Mouse (Mus musculus): ENCODE measurements around the gene Xpr1.

Xpr1 gene

DNA sequence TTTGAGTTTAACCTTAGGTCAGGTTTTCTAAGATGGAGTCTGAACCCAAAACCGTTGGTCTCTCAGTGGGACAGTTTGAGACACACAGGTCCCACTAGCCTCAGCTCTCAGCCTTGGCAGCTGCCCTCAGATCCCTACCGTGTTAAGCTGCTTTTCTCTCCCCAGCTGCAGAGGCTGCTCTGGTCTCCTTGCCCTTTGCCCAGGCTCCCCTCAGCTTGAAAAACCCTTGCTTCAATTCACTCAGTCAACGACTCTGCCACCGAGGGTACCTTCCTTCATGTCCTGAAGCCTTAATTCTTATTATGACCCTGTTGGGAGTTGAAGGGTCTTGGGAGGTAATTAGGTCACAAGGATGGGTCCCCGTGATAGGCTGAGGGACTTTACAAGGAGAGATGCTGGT is 167.3 kb downstream of the Xpr1 start:
- DNase-seq: no peak

DNA sequence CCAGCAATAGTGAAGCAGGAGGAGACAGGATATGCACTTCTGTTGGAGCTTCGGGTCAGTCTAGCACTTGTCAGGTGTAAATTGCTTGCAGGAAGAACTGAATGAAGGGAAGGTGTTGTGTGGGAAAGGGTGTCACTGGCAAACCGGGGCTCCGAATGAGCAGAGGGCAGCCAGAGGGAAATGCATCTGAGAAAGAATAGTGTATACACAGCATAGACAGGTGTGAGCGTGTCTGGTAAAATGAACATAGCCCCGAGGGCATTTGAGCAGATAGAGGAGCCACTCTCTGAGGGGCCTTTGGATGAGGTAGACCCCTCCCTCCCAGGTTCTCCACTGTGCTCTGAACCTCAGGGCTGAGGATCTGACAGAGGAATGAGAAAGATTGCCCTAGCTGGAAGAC is 169.2 kb downstream of the Xpr1 start:
- no peak for DNase-seq

DNA sequence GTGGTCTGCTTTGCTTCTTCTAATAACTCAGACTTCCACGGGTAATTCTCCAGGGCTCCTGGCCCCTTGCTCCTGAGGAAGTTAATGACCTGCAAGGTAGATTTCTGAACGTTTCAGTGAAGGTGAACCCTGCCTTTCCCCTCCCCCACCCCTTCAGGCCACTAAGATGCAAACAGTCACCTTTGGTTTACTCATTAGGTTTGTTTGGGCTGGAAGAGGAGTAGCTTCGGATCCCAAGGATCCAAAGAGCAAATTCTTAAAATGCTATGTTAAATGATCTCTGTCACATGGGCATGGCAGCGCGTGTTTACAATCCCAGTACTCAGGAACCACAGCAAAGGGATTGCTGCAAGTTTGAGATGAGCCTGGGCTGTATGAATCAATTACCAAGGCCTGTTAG is 169.8 kb downstream of the Xpr1 start:
- DNase-seq: no peak

DNA sequence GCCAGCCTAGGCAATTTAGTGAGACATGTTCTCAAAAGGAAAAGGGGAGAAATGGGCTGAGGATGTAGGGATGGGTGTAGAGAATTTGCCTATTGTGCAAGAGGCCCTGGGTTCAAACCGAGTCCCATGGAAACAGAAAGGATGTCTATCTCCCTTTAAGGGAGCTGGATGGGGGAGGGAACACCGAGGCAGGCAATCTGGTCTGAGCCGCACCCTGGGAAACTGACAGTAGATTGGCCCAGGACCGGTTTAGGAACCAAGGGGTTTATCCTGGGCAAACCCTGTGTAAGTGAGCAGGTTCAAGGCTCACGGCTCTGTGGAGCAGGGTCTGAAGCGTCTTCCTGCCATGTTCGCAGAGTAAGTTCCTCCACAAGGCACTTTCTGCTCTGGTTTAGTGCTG is 171.7 kb downstream of the Xpr1 start:
- DNase-seq: peak in 1 of 2 experiments; percentile 13

DNA sequence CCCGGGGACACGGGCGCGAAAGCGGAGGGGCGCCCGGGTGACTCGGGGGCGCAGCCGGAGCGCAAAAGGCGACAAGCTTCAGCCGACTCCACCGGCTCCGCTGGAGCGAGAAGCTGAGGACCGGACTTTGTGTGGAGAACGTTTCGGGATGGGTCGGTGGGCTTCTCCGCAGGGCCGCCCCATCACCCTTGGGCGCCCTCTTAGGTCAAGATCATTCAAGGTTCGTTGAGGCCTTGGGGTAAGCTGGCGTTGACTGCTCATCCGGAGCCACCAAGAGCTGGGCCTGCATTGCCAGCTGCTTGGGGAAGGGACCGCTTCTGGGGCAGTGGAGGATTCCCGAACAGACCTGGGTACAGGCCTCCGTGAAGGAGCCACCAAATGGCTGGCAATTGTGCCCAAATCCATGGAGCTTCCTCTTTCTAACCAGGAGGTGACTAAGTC is 172.4 kb downstream of the Xpr1 start:
- peak in 1 of 2 experiments; percentile 47 for DNase-seq

DNA sequence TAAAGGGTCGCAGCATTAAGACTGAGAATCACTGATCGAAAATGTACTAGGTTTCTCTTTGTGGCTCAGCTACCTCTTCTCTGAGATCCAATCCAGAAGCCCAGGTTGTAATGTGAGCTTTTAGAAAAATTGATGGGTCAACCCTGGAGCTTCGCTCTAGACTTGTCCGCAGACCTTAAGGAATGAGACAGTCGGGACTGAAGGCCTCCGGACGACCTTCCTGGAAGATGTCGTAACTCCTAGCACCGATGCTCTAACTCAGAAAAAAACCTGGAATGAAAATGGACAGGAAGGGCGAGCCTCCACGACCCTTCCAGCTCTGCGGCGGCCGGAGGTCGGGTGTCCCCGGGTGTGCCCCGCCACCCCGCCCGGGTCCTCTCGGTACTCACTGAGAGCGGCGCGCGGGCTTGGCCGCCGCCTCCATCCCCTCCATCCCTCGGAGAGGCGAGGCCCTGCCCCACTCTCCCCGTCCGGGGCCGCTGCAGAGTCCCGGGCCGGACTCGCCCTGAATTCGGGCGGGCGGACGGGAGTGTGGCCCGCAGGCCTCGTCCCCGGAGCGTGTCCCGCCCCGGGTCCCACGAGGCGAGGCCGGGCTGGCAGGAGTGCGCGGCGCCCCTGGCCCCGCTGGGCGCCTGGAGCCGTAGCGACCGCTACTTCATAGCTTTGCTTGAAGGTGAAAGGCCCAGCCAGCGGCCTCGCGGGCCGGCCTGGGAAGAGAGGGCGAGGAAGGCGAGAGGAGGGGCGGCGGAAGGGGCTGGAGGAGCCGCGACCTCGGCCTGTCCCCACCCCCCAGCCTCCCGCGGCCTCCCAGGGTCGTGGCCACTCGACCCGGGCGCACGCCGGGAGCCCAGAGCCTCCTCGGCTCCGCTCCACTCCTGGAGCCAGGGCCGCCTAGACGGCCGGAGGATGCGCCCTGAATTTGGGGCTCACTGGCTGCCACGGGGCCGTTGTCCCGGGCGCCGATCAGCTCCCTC is 173.1 kb downstream of the Xpr1 start, which contains the start of gene BC034090:
BC034090 (minus strand) TSS at position 648 of the 974 bp plus-strand sequence.
- peak; percentile 72 to 81 for DNase-seq

DNA sequence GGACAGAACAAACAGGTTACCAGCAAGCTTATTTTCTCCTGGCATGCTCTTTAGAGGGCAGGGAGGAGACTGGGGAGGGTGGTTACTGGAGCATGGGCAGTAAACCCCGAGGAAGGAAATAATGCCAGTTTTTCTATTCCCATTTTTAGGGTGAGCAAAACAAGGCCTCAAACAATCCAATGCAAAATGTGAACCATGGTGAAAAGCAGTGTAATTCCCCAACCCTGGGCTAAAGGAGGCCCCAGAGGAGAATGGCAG is 174.8 kb downstream of the Xpr1 start:
- peak in 1 of 2 experiments; percentile 3 for DNase-seq

DNA sequence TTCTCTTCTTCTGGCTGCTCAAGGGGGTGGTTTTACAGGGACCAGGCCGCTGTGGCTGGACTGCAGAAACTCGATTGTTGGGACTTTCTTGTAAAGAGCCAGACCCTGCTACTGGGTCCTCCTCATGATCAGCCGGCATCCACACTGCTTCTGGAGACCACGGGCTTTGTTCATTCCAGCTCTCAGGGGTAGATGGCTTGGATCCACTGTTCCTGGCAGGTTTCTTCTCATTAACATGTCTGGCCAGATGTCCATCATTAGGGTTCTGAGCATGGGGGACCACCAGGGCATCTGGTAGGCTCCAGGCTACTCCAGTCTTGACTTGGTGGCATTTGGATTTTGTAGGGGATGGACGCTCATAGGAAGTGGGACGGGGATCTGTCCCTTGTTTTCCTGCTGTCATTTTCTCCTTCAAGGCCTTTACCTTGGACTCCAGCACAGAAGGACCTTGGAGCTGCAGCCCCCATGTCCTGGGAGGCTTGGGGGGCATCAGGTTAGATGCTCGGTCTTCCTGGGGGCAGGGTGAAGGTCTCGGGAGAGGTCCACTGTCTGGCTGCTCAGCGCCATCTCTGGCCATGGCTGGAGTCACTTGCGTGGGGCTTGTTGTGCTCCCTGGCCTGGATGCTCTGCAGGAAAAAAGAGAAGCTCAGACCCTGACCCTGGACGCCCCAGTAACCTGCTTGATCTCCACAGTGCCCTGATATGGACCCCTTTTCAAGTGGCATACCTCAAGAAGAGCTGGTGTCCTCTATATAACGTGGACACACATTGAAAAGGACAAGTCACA is 175.3 kb downstream of the Xpr1 start:
- DNase-seq: no peak

DNA sequence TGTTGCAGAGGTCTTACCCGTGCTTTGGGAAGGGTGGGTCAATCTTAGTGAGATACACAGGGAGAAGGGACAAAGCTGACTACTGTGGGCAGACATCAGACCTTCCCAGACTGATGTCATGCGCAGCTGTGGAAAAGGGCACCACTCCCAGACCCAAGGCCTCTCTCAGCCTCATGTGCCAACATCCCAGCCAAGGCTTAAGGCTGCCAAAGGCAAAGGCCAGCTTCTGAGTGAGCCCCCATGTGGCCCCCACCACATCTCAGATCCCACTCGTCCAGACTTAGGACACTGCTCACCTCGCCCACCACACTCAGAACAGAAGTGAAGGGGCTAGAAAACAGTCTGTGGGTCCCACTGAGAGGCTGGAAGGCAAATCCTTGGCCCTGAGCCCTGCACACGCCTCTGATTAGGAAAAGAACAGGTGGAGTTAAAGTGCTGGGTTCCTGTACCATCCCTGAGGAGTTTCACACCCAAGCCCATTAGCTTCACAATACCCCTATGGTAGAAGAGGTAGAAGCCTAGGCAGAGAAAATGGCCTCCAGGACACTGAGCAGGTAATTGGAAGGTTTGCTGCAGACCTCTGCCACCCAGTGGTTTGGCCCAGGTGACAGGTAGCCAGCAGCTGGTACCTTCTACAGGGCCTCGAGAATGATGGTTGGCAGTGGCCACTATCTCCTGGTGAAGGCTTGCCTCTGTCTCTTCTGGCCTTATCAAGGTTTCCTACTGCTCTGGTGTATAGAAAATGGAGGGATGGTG is 177.1 kb downstream of the Xpr1 start:
- DNase-seq: no peak

DNA sequence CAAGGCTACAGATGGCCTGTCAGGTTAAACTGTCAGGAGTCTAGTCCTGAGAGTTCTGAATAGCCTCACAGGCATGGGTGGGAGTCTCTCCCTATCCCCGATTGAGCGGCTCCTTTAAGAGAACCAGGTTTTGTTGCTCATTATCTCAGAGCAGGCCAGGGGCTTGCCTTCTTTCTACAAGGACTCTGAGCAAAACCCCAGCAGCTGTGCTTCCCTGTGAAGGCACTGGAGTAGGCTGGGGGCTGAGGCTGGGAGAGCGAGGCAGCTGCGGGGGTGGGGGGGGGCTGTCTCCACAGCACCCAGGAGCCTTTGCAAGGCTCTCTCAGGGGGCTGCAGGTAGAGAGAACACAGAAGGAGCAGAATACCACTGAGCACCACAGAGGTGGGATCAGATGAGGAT is 178.0 kb downstream of the Xpr1 start:
- no peak for DNase-seq

DNA sequence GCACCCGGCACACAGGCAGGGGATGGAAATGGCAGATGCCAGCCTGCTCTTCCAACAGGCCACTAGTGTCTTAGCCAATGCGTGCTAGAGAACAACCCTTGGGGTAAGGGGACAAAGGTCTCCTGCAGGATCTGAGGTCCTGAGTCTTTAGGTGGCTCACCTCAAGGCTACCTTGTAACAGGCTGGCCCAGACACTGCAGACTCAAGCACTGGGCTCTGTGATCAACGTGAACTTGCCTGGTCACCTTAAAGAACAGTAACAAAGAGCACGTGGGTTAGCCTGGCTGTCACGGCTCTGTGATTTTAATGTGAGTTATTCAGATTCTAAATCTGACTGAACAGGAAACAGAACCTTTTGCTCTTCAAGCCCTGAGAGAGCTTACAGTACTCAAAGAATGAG is 179.1 kb downstream of the Xpr1 start:
- no peak for DNase-seq

DNA sequence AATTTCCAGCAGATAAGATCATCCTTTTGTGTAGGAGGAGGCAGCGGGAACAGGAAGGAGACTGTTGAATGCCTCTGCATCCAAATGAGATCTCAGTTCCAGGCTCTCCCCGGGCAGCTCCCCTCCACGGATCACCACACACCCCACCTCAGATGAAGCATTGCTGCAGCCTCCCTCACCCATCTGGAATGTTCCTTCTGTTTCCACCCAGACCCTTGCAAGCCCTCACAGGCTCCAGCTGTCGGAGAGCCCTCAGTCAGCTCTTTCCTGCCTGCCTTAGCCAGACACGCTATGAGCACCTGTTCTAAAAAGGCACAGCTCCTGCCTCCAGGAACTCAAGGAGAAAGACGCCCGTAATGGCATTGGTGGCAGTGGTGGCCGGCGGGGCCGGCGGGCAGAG is 179.8 kb downstream of the Xpr1 start:
- DNase-seq: peak in 1 of 2 experiments; percentile 45

DNA sequence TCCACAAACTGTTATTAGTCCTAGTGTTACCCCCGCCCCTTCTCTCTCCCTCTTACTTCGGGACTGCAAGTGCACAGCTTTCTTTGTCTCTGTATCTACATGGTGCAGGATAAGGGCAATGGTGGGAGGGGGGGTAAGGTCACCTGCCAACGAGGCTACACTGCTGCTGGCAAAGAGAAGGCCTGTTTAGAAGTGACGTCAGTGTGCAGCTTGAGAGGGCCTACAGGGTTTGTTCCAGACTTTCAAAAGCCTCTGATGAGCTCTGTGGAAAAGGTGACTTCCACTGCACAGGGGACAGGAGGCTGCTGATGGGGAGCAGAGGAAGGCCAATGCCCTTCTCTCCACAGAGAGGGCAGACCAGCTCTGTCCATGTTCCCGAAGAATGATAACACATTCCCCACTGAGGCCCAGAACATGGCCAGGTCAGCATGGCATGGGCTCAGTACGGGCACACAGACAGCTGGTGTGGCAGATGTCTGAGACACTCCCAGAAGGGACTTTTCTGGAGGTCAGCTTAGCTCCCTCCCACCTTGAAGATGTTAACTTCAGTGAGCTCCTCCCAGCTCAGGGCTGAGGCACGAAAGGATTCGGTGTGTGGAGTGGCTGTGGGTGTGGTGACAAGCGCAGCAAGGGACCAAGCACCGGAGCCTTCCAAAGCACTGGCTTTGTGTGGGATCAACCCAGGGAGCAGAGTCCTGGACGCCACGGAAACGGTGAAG is 180.8 kb downstream of the Xpr1 start:
- no peak for DNase-seq

DNA sequence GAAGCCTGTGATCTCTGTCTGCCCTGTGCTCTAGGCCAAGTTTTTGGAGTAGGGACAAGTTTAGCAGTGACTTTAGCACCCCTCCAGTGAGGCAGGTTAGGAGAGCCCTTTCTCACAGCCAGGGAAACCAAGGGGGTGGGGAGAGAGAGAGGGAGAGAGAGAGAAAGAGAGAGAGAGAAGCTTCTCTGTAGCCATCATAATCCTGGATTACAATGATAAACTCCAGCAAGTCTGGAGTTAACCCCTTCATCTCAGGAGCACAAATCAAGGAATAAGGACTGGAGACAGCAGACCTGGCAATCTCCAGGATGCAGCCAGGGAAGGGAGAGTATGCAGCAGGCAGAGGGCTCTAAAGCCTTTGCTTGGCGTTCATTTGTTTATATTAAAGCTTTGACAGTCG is 181.6 kb downstream of the Xpr1 start:
- no peak for DNase-seq

DNA sequence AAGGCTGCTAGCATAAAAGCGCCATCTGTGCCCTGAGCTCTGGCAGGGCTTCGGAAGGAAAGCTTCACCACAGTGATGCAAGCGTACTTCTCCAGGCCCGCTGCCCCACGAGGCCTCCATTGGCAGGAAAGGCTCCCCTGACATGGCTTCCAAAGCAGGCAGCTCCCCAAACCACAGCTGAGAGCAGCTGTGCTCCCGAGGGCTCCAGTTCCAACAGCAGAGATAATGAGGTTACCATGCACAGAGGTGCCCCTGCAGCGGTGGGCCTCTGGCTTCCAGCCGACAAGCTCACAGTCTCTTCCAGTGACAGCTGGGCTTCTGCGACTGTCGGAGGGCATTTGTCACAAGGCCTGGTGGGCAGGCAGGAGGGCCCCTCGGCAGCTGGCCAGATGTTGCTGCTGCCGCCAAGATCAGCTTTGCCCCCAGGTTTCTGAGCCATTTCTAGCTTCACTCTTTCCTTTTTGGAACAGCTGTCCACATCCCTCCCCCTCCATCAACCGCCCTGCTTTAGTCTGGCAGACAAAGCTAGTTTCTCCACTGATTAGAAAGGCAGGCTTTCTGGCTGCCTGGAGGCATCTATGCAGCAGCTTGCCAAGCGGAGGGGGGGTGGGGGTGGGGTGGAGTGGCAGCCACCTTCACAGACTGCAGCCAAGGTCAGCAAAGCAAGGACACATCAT is 183.1 kb downstream of the Xpr1 start:
- peak; percentile 69 to 92 for DNase-seq

DNA sequence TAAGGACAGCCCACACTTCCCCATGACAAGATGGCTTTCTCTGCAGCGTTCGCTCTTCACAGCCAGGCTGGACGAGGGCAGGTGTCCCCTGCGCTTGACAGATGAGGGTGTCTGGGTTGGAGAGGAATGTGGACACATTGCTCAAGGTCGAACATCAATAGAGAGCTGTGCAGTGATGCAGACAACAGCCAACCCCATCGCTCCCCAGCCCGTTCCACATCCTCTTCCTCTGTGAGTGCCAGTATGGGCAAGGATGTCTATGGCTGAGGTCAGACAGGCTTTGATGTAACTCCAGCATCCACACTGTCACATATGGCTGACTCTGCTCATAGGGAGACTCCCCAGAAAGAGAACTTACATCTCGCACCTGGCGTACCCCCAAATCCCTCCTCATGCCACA is 183.8 kb downstream of the Xpr1 start:
- peak in 1 of 2 experiments; percentile 56 for DNase-seq

DNA sequence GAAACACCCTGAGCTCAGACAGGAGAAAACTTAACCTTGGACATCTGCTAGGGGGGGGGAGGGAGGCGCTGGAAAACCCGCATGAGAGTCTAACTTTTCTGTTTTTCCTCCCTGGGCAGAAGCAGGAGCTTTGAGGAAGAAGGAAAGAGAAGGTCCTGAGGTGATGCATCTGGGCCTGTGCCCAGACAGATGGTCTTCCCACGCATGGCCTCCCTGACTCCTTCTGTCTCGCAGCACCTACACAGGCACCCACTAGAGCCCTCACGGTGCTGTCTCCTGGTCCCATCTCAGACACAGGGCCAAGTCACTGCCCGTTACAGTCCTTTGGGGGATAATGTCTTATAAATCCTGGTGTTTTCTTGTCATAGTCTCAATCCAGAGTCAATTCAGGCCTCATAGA is 184.4 kb downstream of the Xpr1 start:
- peak in 1 of 2 experiments; percentile 23 for DNase-seq

DNA sequence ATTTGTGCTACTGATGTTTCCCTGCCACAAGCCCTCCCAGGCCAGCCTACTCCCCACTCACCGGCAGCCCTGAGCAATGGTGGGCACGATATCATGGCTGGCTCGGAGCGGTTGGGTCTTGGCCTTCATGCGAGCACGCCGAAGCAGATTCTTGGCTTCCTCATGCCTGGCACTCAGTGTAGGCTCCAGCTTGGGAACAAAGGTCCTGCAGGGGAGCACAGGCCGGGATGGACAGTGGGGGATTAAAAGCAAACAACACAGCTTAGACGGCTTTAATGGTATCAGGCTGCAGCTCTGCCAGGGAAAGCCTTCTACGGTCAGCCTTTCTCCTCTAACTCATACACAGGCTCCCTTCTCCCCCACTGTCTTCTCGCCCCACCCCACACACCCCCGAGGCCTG is 184.8 kb downstream of the Xpr1 start:
- DNase-seq: peak in 1 of 2 experiments; percentile 24

DNA sequence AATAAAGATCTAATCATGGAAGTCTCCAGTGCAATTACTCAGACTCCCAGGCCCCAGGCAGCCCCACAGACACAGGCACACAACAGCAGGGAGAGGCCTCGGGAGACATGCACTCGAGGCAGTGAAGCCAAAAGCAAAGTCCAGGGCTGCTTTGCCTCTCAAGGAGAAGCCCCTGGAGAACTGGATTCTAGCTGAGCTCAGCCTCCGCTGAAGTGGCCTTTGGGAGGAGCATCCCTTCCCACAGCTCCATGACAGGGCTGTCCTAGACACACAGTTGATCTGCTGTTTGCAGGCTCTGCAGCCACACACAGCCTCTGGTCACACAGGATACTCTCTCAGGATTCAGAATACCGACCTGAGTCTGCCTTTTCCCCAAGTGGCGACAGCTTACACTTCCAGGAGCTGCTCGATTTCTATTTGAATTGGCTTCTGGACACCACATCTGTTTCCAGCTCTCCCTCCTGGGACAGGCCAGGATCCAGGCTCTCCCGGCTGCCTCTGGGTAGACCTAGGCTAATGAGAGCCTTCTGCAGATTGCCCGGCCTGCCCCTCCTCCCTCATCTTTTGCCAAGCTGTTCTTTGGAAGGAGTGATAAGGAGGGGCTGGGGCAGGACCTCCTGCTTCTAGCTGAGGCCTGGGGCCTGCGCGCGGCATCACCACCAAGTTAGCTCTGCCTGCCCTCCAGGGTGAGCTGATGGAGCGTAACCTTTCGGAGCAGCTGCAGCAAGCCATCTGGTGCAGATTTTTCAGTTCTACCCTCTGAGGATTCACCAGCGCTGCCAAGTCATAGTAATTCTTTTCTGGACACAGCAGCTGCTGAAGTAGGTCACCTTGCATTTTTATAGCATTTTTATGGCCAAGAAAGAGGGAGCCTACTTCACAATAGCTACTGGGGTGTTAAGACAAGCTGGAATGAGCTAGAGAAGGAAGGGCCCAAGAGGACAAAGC is 187.5 kb downstream of the Xpr1 start:
- DNase-seq: peak in 1 of 2 experiments; percentile 51

Measured in lung, postnatal 4 days (tissue).